Mouse (Mus musculus): ENCODE results near the gene Trappc2l. TPM values are rescaled to one million over a fixed set of nuclear protein-coding genes. Genes with fewer than 3 reads are reported as not detected.

Gene Trappc2l
- polyA plus RNA-seq (2014; fragmentation: Illumina TruSeq; extraction: RNeasy Lipid Tissue Mini Kit (QIAGEN cat#74804); ENCODE audit: low read depth, low replicate concordance), result 3.3 TPM

GRCm38 (mm10) chr8:122611295-122612133 lies at the start of gene Trappc2l, which contains the start of gene Galns:
Gene Trappc2l (plus strand): TSS chr8:122611640.
Gene Galns (minus strand): TSS chr8:122611463.

GRCm38 (mm10) chr8:122567361-122568108 lies 43.9 kb upstream of the Trappc2l start, which contains the start of gene Cdt1:
Gene Cdt1 (plus strand): TSS chr8:122568015.

GRCm38 (mm10) chr8:122576648-122577022 lies 34.8 kb upstream of the Trappc2l start, which contains the start of gene Aprt:
Gene Aprt (minus strand): TSS chr8:122576909.

GRCm38 (mm10) chr8:122622727-122623126 lies 11.3 kb downstream of the Trappc2l start, which contains the start of gene Pabpn1l:
Gene Pabpn1l (minus strand): TSS chr8:122622739.

Other genes with a start within 250 kb of the Trappc2l start
- gene Zc3h18, start 235.0 kb upstream of the Trappc2l start, polyA plus RNA-seq (2014; fragmentation: Illumina TruSeq; extraction: RNeasy Lipid Tissue Mini Kit (QIAGEN cat#74804); ENCODE audit: low read depth, low replicate concordance), result 9.1 TPM
- gene Il17c, start 189.6 kb upstream of the Trappc2l start, polyA plus RNA-seq (2014; fragmentation: Illumina TruSeq; extraction: RNeasy Lipid Tissue Mini Kit (QIAGEN cat#74804); ENCODE audit: low read depth, low replicate concordance), result not detected
- gene Cyba, start 178.7 kb upstream of the Trappc2l start, polyA plus RNA-seq (2014; fragmentation: Illumina TruSeq; extraction: RNeasy Lipid Tissue Mini Kit (QIAGEN cat#74804); ENCODE audit: low read depth, low replicate concordance), result not detected
- gene Mvd, start 168.2 kb upstream of the Trappc2l start, polyA plus RNA-seq (2014; fragmentation: Illumina TruSeq; extraction: RNeasy Lipid Tissue Mini Kit (QIAGEN cat#74804); ENCODE audit: low read depth, low replicate concordance), result 0.50 TPM
- not detected for gene Snai3, start 150.9 kb upstream of the Trappc2l start, polyA plus RNA-seq (2014; fragmentation: Illumina TruSeq; extraction: RNeasy Lipid Tissue Mini Kit (QIAGEN cat#74804); ENCODE audit: low read depth, low replicate concordance)
- 3.4 TPM for gene Rnf166, start 135.6 kb upstream of the Trappc2l start, polyA plus RNA-seq (2014; fragmentation: Illumina TruSeq; extraction: RNeasy Lipid Tissue Mini Kit (QIAGEN cat#74804); ENCODE audit: low read depth, low replicate concordance)
- not detected for gene Ctu2, start 135.5 kb upstream of the Trappc2l start, polyA plus RNA-seq (2014; fragmentation: Illumina TruSeq; extraction: RNeasy Lipid Tissue Mini Kit (QIAGEN cat#74804); ENCODE audit: low read depth, low replicate concordance)
- 0.19 TPM for gene Piezo1, start 60.3 kb upstream of the Trappc2l start, polyA plus RNA-seq (2014; fragmentation: Illumina TruSeq; extraction: RNeasy Lipid Tissue Mini Kit (QIAGEN cat#74804); ENCODE audit: low read depth, low replicate concordance)
- gene Cdt1, start 43.6 kb upstream of the Trappc2l start, polyA plus RNA-seq (2014; fragmentation: Illumina TruSeq; extraction: RNeasy Lipid Tissue Mini Kit (QIAGEN cat#74804); ENCODE audit: low read depth, low replicate concordance), result 0.24 TPM
- 2.4 TPM for gene Aprt, start 34.7 kb upstream of the Trappc2l start, polyA plus RNA-seq (2014; fragmentation: Illumina TruSeq; extraction: RNeasy Lipid Tissue Mini Kit (QIAGEN cat#74804); ENCODE audit: low read depth, low replicate concordance)
- gene Galns, start 177 bp upstream of the Trappc2l start, polyA plus RNA-seq (2014; fragmentation: Illumina TruSeq; extraction: RNeasy Lipid Tissue Mini Kit (QIAGEN cat#74804); ENCODE audit: low read depth, low replicate concordance), result 0.48 TPM
- gene Pabpn1l, start 11.1 kb downstream of the Trappc2l start, polyA plus RNA-seq (2014; fragmentation: Illumina TruSeq; extraction: RNeasy Lipid Tissue Mini Kit (QIAGEN cat#74804); ENCODE audit: low read depth, low replicate concordance), result not detected
- 0.48 TPM for gene Cbfa2t3, start 87.5 kb downstream of the Trappc2l start, polyA plus RNA-seq (2014; fragmentation: Illumina TruSeq; extraction: RNeasy Lipid Tissue Mini Kit (QIAGEN cat#74804); ENCODE audit: low read depth, low replicate concordance)
- gene Acsf3, start 163.8 kb downstream of the Trappc2l start, polyA plus RNA-seq (2014; fragmentation: Illumina TruSeq; extraction: RNeasy Lipid Tissue Mini Kit (QIAGEN cat#74804); ENCODE audit: low read depth, low replicate concordance), result 1.9 TPM
- gene Cdh15, start 236.3 kb downstream of the Trappc2l start, polyA plus RNA-seq (2014; fragmentation: Illumina TruSeq; extraction: RNeasy Lipid Tissue Mini Kit (QIAGEN cat#74804); ENCODE audit: low read depth, low replicate concordance), result not detected

All from liver, adult 10 weeks (tissue).